Mouse (Mus musculus): Measurements from ENCODE around the gene Sox6. TPM values are rescaled to one million over a fixed set of nuclear protein-coding genes. Genes with fewer than 3 reads are reported as not detected.

The Sox6 gene
- polyA plus RNA-seq, 1 experiment from 2014 or later = 33.0 TPM

GRCm38 (mm10) chr7:115565060-115565426 lies 473.6 kb downstream of the Sox6 start:
- WGBS = 64% methylated on average over 5 of the region's 5 CpGs
- H3K36me3 ChIP-seq (ENCODE audit: control insufficient read depth, insufficient read depth, low read length) = no peaks in the 10 kb centered on the region
- peaks cover 16% of the 10 kb centered on the region; the same call in 1 of the 2 replicates for H3K4me1 ChIP-seq (replicated peaks; ENCODE audit: control insufficient read depth, insufficient read depth, low read length)
- DNase-seq (ENCODE audit: low spot score) (no peak), ATAC-seq (replicated peaks; ENCODE audit: low FRiP score, low TSS enrichment, low read depth) (no peak)
- H3K27me3 ChIP-seq (replicated peaks; ENCODE audit: control insufficient read depth, insufficient read depth, low read length) = no peaks in the 10 kb centered on the region
- H3K27ac ChIP-seq (ENCODE audit: low read depth) = no peak overlapping the region
- no peak overlapping the region for H3K4me3 ChIP-seq (ENCODE audit: low read depth, low read length)
- no peaks in the 10 kb centered on the region for H3K9me3 ChIP-seq (ENCODE audit: control insufficient read depth, low read length)
- no peak overlapping the region for H3K4me2 ChIP-seq (ENCODE audit: low read length)
- H3K9ac ChIP-seq (ENCODE audit: low read length) = no peak overlapping the region

- H3K9ac ChIP-seq (ENCODE audit: low read length) = no peak overlapping the region
- 33% methylated on average over 6 of the region's 6 CpGs for WGBS
- no peak for DNase-seq (ENCODE audit: low spot score)
- H3K36me3 ChIP-seq (ENCODE audit: control insufficient read depth, insufficient read depth, low read length) = no peaks in the 10 kb centered on the region
- no peaks in the 10 kb centered on the region for H3K27me3 ChIP-seq (replicated peaks; ENCODE audit: control insufficient read depth, insufficient read depth, low read length)
- no peak overlapping the region for H3K4me3 ChIP-seq (ENCODE audit: low read depth, low read length)
- H3K27ac ChIP-seq (ENCODE audit: low read depth) = no peak overlapping the region
- H3K4me1 ChIP-seq (replicated peaks; ENCODE audit: control insufficient read depth, insufficient read depth, low read length) = peaks cover 16% of the 10 kb centered on the region; the same call in 1 of the 2 replicates
- no peak overlapping the region for H3K4me2 ChIP-seq (ENCODE audit: low read length)
- ATAC-seq (replicated peaks; ENCODE audit: low FRiP score, low TSS enrichment, low read depth) = no peak
- no peaks in the 10 kb centered on the region for H3K9me3 ChIP-seq (ENCODE audit: control insufficient read depth, low read length)
Observed at GRCm38 (mm10) chr7:115564359-115565059, 474.1 kb downstream of the Sox6 start.

- Histone ChIP-seq H3K27ac (ENCODE audit: low read depth) (no peak overlapping the region), H3K4me3 (ENCODE audit: low read depth, low read length) (no peak overlapping the region), H3K4me1 (replicated peaks; ENCODE audit: control insufficient read depth, insufficient read depth, low read length) (no peaks in the 10 kb centered on the region), H3K9ac (ENCODE audit: low read length) (no peak overlapping the region), H3K9me3 (ENCODE audit: control insufficient read depth, low read length) (no peaks in the 10 kb centered on the region), H3K36me3 (ENCODE audit: control insufficient read depth, insufficient read depth, low read length) (no peaks in the 10 kb centered on the region), H3K4me2 (ENCODE audit: low read length) (no peak overlapping the region), H3K27me3 (replicated peaks; ENCODE audit: control insufficient read depth, insufficient read depth, low read length) (no peaks in the 10 kb centered on the region)
- ATAC-seq (replicated peaks; ENCODE audit: low FRiP score, low TSS enrichment, low read depth) (no peak), DNase-seq (ENCODE audit: low spot score) (no peak)
- 66% methylated on average over 3 of the region's 3 CpGs for WGBS
Observed at GRCm38 (mm10) chr7:115556677-115557076, 481.9 kb downstream of the Sox6 start.

- Histone ChIP-seq H3K9me3 (ENCODE audit: control insufficient read depth, low read length) (no peaks in the 10 kb centered on the region), H3K27me3 (replicated peaks; ENCODE audit: control insufficient read depth, insufficient read depth, low read length) (no peaks in the 10 kb centered on the region), H3K4me1 (replicated peaks; ENCODE audit: control insufficient read depth, insufficient read depth, low read length) (no peaks in the 10 kb centered on the region), H3K9ac (ENCODE audit: low read length) (no peak overlapping the region), H3K4me2 (ENCODE audit: low read length) (no peak overlapping the region), H3K4me3 (ENCODE audit: low read depth, low read length) (no peak overlapping the region), H3K27ac (ENCODE audit: low read depth) (no peak overlapping the region), H3K36me3 (ENCODE audit: control insufficient read depth, insufficient read depth, low read length) (no peaks in the 10 kb centered on the region)
- WGBS = 68% methylated on average over 7 of the region's 7 CpGs
- ATAC-seq (replicated peaks; ENCODE audit: low FRiP score, low TSS enrichment, low read depth) (no peak), DNase-seq (ENCODE audit: low spot score) (no peak)
Observed at GRCm38 (mm10) chr7:115550197-115550804, 488.3 kb downstream of the Sox6 start.

- Histone ChIP-seq H3K9me3 (ENCODE audit: control insufficient read depth, low read length) (no peaks in the 10 kb centered on the region), H3K4me1 (replicated peaks; ENCODE audit: control insufficient read depth, insufficient read depth, low read length) (no peaks in the 10 kb centered on the region), H3K27ac (ENCODE audit: low read depth) (no peak overlapping the region), H3K9ac (ENCODE audit: low read length) (no peak overlapping the region), H3K36me3 (ENCODE audit: control insufficient read depth, insufficient read depth, low read length) (no peaks in the 10 kb centered on the region), H3K4me3 (ENCODE audit: low read depth, low read length) (no peak overlapping the region), H3K27me3 (replicated peaks; ENCODE audit: control insufficient read depth, insufficient read depth, low read length) (no peaks in the 10 kb centered on the region), H3K4me2 (ENCODE audit: low read length) (no peak overlapping the region)
- 83% methylated on average over 4 of the region's 4 CpGs for WGBS
- DNase-seq (ENCODE audit: low spot score) = no peak
- ATAC-seq (replicated peaks; ENCODE audit: low FRiP score, low TSS enrichment, low read depth) = no peak
Observed at GRCm38 (mm10) chr7:115549670-115550069, 488.9 kb downstream of the Sox6 start.

GRCm38 (mm10) chr7:115545585-115546374 lies 492.8 kb downstream of the Sox6 start:
- no peak overlapping the region for H3K4me3 ChIP-seq (ENCODE audit: low read depth, low read length)
- H3K4me1 ChIP-seq (replicated peaks; ENCODE audit: control insufficient read depth, insufficient read depth, low read length) = no peaks in the 10 kb centered on the region
- no peaks in the 10 kb centered on the region for H3K9me3 ChIP-seq (ENCODE audit: control insufficient read depth, low read length)
- H3K4me2 ChIP-seq (ENCODE audit: low read length) = no peak overlapping the region
- no peak overlapping the region for H3K27ac ChIP-seq (ENCODE audit: low read depth)
- ATAC-seq (replicated peaks; ENCODE audit: low FRiP score, low TSS enrichment, low read depth) (no peak), DNase-seq (ENCODE audit: low spot score) (no peak)
- H3K9ac ChIP-seq (ENCODE audit: low read length) = no peak overlapping the region
- no peaks in the 10 kb centered on the region for H3K36me3 ChIP-seq (ENCODE audit: control insufficient read depth, insufficient read depth, low read length)
- no peaks in the 10 kb centered on the region for H3K27me3 ChIP-seq (replicated peaks; ENCODE audit: control insufficient read depth, insufficient read depth, low read length)
- 84% methylated on average over 4 of the region's 4 CpGs for WGBS

GRCm38 (mm10) chr7:115543596-115543995 lies 495.0 kb downstream of the Sox6 start:
- H3K4me3 ChIP-seq (ENCODE audit: low read depth, low read length) = no peak overlapping the region
- H3K27me3 ChIP-seq (replicated peaks; ENCODE audit: control insufficient read depth, insufficient read depth, low read length) = no peaks in the 10 kb centered on the region
- no peak overlapping the region for H3K27ac ChIP-seq (ENCODE audit: low read depth)
- no peaks in the 10 kb centered on the region for H3K36me3 ChIP-seq (ENCODE audit: control insufficient read depth, insufficient read depth, low read length)
- no peak for DNase-seq (ENCODE audit: low spot score)
- ATAC-seq (replicated peaks; ENCODE audit: low FRiP score, low TSS enrichment, low read depth) = no peak
- WGBS = 85% methylated on average over 4 of the region's 4 CpGs
- no peaks in the 10 kb centered on the region for H3K9me3 ChIP-seq (ENCODE audit: control insufficient read depth, low read length)
- H3K4me1 ChIP-seq (replicated peaks; ENCODE audit: control insufficient read depth, insufficient read depth, low read length) = no peaks in the 10 kb centered on the region
- H3K4me2 ChIP-seq (ENCODE audit: low read length) = no peak overlapping the region
- H3K9ac ChIP-seq (ENCODE audit: low read length) = no peak overlapping the region

GRCm38 (mm10) chr7:115540261-115540660 lies 498.3 kb downstream of the Sox6 start:
- no peaks in the 10 kb centered on the region for H3K36me3 ChIP-seq (ENCODE audit: control insufficient read depth, insufficient read depth, low read length)
- no peak overlapping the region for H3K4me3 ChIP-seq (ENCODE audit: low read depth, low read length)
- H3K9ac ChIP-seq (ENCODE audit: low read length) = no peak overlapping the region
- no peak for ATAC-seq (replicated peaks; ENCODE audit: low FRiP score, low TSS enrichment, low read depth)
- WGBS = 29% methylated on average over 2 of the region's 2 CpGs
- H3K4me2 ChIP-seq (ENCODE audit: low read length) = no peak overlapping the region
- no peaks in the 10 kb centered on the region for H3K27me3 ChIP-seq (replicated peaks; ENCODE audit: control insufficient read depth, insufficient read depth, low read length)
- no peaks in the 10 kb centered on the region for H3K4me1 ChIP-seq (replicated peaks; ENCODE audit: control insufficient read depth, insufficient read depth, low read length)
- DNase-seq (ENCODE audit: low spot score) = no peak
- no peak overlapping the region for H3K27ac ChIP-seq (ENCODE audit: low read depth)
- no peaks in the 10 kb centered on the region for H3K9me3 ChIP-seq (ENCODE audit: control insufficient read depth, low read length)

Data from intestine, embryonic 14.5 days (tissue).